Mouse (Mus musculus) gastrocnemius, postnatal 10 days (tissue): ENCODE results near the gene Serinc2. TPM values are rescaled to one million over a fixed set of nuclear protein-coding genes. Genes with fewer than 3 reads are reported as not detected.
"Not testable (repeated sequence)": the region's sequence is repeated elsewhere in the genome, so short reads cannot be mapped to it uniquely, and the experiment has no call there.

Source experiments
- DNase-seq: peaks from one replicate; pipeline ENCODE4 v3.0.0; 2021; ENCODE audit warnings: mixed read lengths
- total RNA-seq, 2 experiments: library from RNA; stranded (reverse); gene quantifications; 2 replicates each; pipeline ENCODE4 v1.2.3; 2021

The Serinc2 gene
- total RNA-seq, 2 experiments from 2014 or later, result 47.8 to 51.5 TPM

GRCm38 (mm10) chr4:130264698-130265349, 14.2 kb downstream of the Serinc2 start:
- DNase-seq, result peak; percentile 71

- no peak for DNase-seq
Measured at GRCm38 (mm10) chr4:130264131-130264530, 14.9 kb downstream of the Serinc2 start.

- DNase-seq, result no peak
Measured at GRCm38 (mm10) chr4:130260406-130260805, 18.6 kb downstream of the Serinc2 start.

GRCm38 (mm10) chr4:130252441-130253157, 26.4 kb downstream of the Serinc2 start:
- DNase-seq, result no peak

GRCm38 (mm10) chr4:130251763-130252162, 27.2 kb downstream of the Serinc2 start:
- DNase-seq, result no peak

- no peak for DNase-seq
Measured at GRCm38 (mm10) chr4:130251172-130251705, 27.8 kb downstream of the Serinc2 start.

GRCm38 (mm10) chr4:130248636-130249035, 30.4 kb downstream of the Serinc2 start:
- no peak for DNase-seq

GRCm38 (mm10) chr4:130246132-130246531, 32.9 kb downstream of the Serinc2 start:
- peak; percentile 72 for DNase-seq

- DNase-seq, result no peak
Measured at GRCm38 (mm10) chr4:130244749-130245148, 34.3 kb downstream of the Serinc2 start.

GRCm38 (mm10) chr4:130243621-130244020, 35.4 kb downstream of the Serinc2 start:
- DNase-seq, result not testable (repeated sequence)

- no peak for DNase-seq
Measured at GRCm38 (mm10) chr4:130242956-130243355, 36.0 kb downstream of the Serinc2 start.

- DNase-seq, result no peak
Measured at GRCm38 (mm10) chr4:130240695-130241094, 38.3 kb downstream of the Serinc2 start.

GRCm38 (mm10) chr4:130237607-130238006, 41.4 kb downstream of the Serinc2 start:
- no peak for DNase-seq

- DNase-seq, result no peak
Measured at GRCm38 (mm10) chr4:130236361-130236760, 42.6 kb downstream of the Serinc2 start.

GRCm38 (mm10) chr4:130224071-130224470, 54.9 kb downstream of the Serinc2 start:
- DNase-seq, result no peak

- DNase-seq, result no peak
Measured at GRCm38 (mm10) chr4:130222179-130222578, 56.8 kb downstream of the Serinc2 start, which contains the start of gene Gm853. Gm853 (minus strand) TSS chr4:130222401.

- DNase-seq, result no peak
Measured at GRCm38 (mm10) chr4:130220176-130220575, 58.8 kb downstream of the Serinc2 start.

- DNase-seq, result no peak
Measured at GRCm38 (mm10) chr4:130215392-130215791, 63.6 kb downstream of the Serinc2 start.

- no peak for DNase-seq
Measured at GRCm38 (mm10) chr4:130213857-130214256, 65.1 kb downstream of the Serinc2 start.

- no peak for DNase-seq
Measured at GRCm38 (mm10) chr4:130213197-130213596, 65.8 kb downstream of the Serinc2 start.

- DNase-seq, result no peak
Measured at GRCm38 (mm10) chr4:130212421-130212820, 66.6 kb downstream of the Serinc2 start.

- DNase-seq, result no peak
Measured at GRCm38 (mm10) chr4:130211870-130212269, 67.1 kb downstream of the Serinc2 start.
